Mouse (Mus musculus): ENCODE measurements around the gene Smlr1.

DNA sequence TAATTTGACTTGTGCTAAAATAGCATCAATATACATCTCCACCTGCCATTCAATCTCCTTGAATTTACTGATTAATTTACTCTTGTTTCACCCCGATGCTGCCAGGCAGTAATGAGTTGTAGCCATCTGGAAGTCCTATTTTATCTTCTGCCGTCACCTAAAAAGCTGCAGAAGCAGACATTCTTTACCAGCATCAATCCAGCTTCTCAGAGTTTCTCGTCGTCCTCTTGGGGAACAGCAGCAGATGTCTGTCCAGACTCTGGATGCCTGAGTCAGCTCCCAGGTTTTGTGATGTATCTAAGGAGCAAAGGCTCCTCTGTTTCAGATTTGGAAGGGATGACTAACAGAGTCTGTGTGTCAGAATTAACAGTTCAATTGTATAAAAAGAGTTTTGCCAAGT lies 16.9 kb upstream of the Smlr1 start:
- no peak for TF ChIP-seq CTCF (IDR thresholded peaks at IDR 0.05; ENCODE audit: insufficient read depth, low read length)
- no peak for TF ChIP-seq POLR2A (IDR thresholded peaks at IDR 0.05; ENCODE audit: borderline replicate concordance, extremely low read depth, low read depth, low read length)

Data from lung, adult 2 months (tissue).